Mouse (Mus musculus): ENCODE results near the gene Gm8108.
"Not testable (repeated sequence)": the region's sequence is repeated elsewhere in the genome, so short reads cannot be mapped to it uniquely, and the experiment has no call there.

Gene Gm8108

DNA sequence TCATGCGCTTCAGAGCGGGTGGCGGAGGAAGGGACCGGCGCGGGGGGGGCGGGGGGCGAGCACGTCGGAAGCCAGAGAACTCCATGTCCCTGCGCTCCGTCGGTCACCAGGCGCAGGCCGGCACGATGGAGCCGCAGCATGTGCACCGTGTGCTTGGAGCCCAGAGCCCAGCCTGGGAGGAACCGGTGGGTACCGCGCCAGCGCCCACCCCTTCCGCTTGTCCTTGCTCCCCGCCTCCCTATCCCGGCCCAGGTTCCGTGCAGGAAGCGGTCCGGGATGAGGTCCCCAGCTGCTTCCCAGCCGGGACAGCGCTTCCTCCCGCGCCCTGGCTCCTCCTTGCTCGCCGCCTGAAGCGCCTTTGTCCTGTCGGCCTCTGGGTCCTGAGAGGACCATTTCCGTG, at the start of gene Gm8108:
Gm8108 (plus strand) TSS at position 101 of the 400 bp plus-strand sequence.
- not testable (repeated sequence) for DNase-seq (ENCODE audit: low read depth)

DNA sequence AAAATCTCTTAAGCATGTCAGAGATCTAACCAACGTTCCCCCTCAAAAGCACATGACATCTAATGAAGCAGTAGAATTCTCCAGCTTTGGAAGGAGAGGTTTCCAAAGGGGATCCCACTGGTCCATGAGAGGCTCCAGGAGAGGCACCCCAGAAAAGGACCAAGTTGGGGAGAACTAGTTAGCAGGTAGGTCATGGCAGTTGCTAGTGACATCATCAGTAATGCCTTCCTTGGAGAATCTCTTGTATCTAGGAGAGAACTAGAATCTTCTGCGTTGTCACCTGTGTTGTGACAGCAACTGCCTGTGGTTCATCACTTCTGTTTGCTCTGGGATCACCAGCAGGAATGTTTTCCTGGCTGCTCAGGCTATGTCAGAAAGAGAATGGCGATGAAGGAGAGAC, 26.5 kb upstream of the Gm8108 start, which contains the start of gene Gm3115:
Gm3115 (plus strand) TSS at position 301 of the 400 bp plus-strand sequence.
- not testable (repeated sequence) for DNase-seq (ENCODE audit: low read depth)

DNA sequence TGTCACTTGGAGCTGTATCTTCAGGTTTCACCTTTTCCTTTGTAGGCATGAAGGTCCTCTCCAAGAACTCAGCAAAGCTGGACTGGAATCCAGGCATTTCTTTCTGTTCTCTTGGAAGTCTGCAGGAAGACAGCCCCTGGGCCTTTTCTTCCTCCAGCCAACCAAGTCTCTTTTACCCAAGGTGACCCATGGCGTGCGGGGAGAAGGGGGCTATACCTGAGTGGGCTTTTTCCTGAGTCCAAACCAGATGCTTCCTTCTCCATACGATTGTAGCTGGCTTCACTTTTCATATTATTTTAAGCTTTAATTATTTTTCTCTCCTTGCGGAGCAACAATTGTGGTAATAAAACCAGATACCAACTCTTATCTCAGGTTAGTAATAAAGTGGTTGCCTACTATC, 31.3 kb downstream of the Gm8108 start:
- DNase-seq (ENCODE audit: low read depth), result not testable (repeated sequence)

DNA sequence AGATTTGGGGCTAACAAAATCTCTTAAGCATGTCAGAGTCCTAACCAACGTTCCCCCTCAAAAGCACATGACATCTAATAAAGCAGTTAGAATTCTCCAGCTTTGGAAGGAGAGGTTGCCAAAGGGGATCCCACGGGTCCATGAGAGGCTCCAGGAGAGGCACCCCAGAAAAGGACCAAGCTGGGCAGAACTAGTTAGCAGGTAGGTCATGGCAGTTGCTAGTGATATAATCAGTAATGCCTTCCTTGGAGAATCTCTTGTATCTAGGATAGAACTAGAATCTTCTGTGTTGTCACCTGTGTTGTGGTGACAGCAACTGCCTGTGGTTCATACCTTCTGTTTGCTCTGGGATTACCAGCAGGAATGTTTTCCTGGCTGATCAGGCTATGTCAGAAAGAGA, 54.4 kb downstream of the Gm8108 start, which contains the start of gene Gm3127:
Gm3127 (plus strand) TSS at position 301 of the 400 bp plus-strand sequence.
- DNase-seq (ENCODE audit: low read depth), result not testable (repeated sequence)

DNA sequence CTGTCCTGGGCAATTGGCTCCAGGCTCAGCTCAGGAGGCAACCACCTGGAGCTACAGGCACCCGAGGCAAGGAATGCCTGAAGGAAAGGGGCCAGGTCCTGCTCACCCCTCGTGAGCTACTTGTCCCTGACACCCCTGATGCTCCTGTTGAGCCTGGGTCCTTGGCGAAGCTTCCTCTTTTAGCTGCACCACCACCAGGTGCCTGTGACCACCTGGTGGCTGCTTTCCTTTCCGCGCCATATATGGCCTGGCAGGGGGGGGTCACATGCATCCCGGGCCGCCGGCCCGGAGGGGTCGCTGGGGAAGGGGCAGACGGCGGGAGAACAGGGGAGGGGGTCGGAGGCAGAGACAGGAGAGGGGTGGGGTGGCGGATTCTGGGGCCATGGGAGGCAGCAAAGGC, 71.7 kb downstream of the Gm8108 start:
- not testable (repeated sequence) for DNase-seq (ENCODE audit: low read depth)

Data from NIH3T3 (cell line).